Mouse (Mus musculus): ENCODE data around the gene Layn. TPM values are rescaled to one million over a fixed set of nuclear protein-coding genes. Genes with fewer than 3 reads are reported as not detected.

The Layn gene
- total RNA-seq, 2 experiments from 2014 or later = 6.3 to 7.9 TPM

GRCm38 (mm10) chr9:51032785-51033529 lies 43.9 kb downstream of the Layn start:
- no peak for DNase-seq (ENCODE audit: low spot score in 2 of 2)

- no peak for DNase-seq (ENCODE audit: low spot score in 2 of 2)
Measured at GRCm38 (mm10) chr9:51032291-51032690, 44.6 kb downstream of the Layn start.

- no peak for DNase-seq (ENCODE audit: low spot score in 2 of 2)
Measured at GRCm38 (mm10) chr9:51031603-51032002, 45.3 kb downstream of the Layn start.

- no peak for DNase-seq (ENCODE audit: low spot score in 2 of 2)
Measured at GRCm38 (mm10) chr9:51030147-51030546, 46.7 kb downstream of the Layn start.

GRCm38 (mm10) chr9:51026952-51027351 lies 49.9 kb downstream of the Layn start:
- DNase-seq (ENCODE audit: low spot score in 2 of 2) = no peak

GRCm38 (mm10) chr9:51021123-51021795 lies 55.6 kb downstream of the Layn start:
- no peak for DNase-seq (ENCODE audit: low spot score in 2 of 2)

GRCm38 (mm10) chr9:51020351-51020750 lies 56.5 kb downstream of the Layn start:
- no peak for DNase-seq (ENCODE audit: low spot score in 2 of 2)

- no peak for DNase-seq (ENCODE audit: low spot score in 2 of 2)
Measured at GRCm38 (mm10) chr9:51019670-51020069, 57.2 kb downstream of the Layn start.

GRCm38 (mm10) chr9:51015732-51016131 lies 61.2 kb downstream of the Layn start:
- DNase-seq (ENCODE audit: low spot score in 2 of 2) = no peak

- no peak for DNase-seq (ENCODE audit: low spot score in 2 of 2)
Measured at GRCm38 (mm10) chr9:51013644-51014043, 63.2 kb downstream of the Layn start.

- DNase-seq (ENCODE audit: low spot score in 2 of 2) = peak; percentile 10 to 14
Measured at GRCm38 (mm10) chr9:51009656-51009950, 67.3 kb downstream of the Layn start.

- peak; percentile 86 to 89 for DNase-seq (ENCODE audit: low spot score in 2 of 2)
Measured at GRCm38 (mm10) chr9:51008841-51009655, 67.8 kb downstream of the Layn start, which contains the start of gene Sik2. TSS of gene Sik2 (minus strand) at chr9:51009073.

GRCm38 (mm10) chr9:51008068-51008840 lies 68.6 kb downstream of the Layn start:
- no peak for DNase-seq (ENCODE audit: low spot score in 2 of 2)

GRCm38 (mm10) chr9:51007726-51008067 lies 69.2 kb downstream of the Layn start:
- no peak for DNase-seq (ENCODE audit: low spot score in 2 of 2)

- peak; percentile 70 to 81 for DNase-seq (ENCODE audit: low spot score in 2 of 2)
Measured at GRCm38 (mm10) chr9:51006846-51007245, 70.0 kb downstream of the Layn start.

Small RNA genes within 50 kb of the gene (microRNA-seq; reads per million reads assigned to microRNA genes)
- gene Mir34b (16.3 to 39.2 reads per million in 2 experiments), gene Mir34c (796 to 1,410 reads per million in 2 experiments)

Other genes starting within 250 kb of the Layn start
- gene Ppp2r1b, start 231.8 kb downstream of the Layn start, total RNA-seq (2021) = 10 to 100 TPM; 18.8 to 19.9 TPM
- gene Sik2, start 68.0 kb downstream of the Layn start, total RNA-seq (2021) = 10 to 100 TPM; 39.5 to 39.8 TPM
- not detected for gene Btg4, start 16.2 kb downstream of the Layn start, total RNA-seq (2021)
- under 1 TPM; 0.58 to 0.75 TPM for gene 4833427G06Rik, start 25.0 kb upstream of the Layn start, total RNA-seq (2021)
- not detected for gene Gm32742, start 88.4 kb upstream of the Layn start, total RNA-seq (2021)
- gene Pou2af1, start 136.6 kb upstream of the Layn start, total RNA-seq (2021) = under 1 TPM in 1 of 2 experiments, not detected in 1; 0.14 TPM
- gene Colca2, start 201.5 kb upstream of the Layn start, total RNA-seq (2021) = 1 to 10 TPM in 1 of 2 experiments, under 1 TPM in 1; 0.96 to 1.5 TPM